ENCODE assay signal across 8 mouse cellular contexts in the genomic region with DNA sequence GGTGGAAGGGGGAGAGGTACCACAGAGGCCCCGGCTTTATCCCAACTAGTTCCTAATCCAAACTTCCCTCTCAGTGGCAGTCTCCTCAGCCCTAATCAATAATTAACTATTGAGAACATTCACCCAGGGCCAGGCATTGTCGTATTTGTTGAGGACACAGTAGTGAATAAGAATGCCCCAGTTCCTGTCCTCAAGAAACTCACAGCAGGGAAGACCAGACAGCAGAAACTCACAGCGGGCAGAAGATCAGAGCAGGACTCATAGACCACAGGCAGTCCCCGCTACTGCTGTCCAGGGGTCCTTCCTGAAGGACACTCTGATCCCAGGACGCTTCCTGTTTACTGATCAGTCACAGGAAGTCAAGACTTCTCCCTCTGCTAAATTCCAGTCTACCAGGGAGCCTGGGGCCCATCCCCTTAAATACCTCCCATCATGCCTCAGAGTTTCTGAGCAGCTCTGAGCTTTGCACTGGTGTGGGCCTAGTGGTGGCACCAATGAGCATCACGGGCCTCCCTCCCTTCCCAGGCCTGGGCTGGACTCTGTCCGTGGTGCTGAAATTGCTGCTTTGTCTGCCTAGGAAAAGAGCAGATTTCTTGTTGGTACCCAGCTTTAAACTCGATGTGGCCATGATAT. TPM values are rescaled to one million over a fixed set of nuclear protein-coding genes. Genes with fewer than 3 reads are reported as not detected.
A peak's percentile ranks its signal among the peaks of the same experiment; 100 is the strongest.
DNase-seq lines count a peak whose midpoint lies in the region; ATAC-seq and TF ChIP-seq lines count a peak whose summit lies in the region.

No protein-coding gene starts in this region.

- no peaks in the 10 kb centered on the region for H3K9me3 ChIP-seq in MEL (replicated peaks; ENCODE audit: insufficient read depth, low read length)
- H3K9me3 ChIP-seq in embryonic facial prominence, embryonic 11.5 days (replicated peaks; ENCODE audit: control insufficient read depth, low read length) = no peaks in the 10 kb centered on the region
- no peaks in the 10 kb centered on the region for H3K9me3 ChIP-seq in midbrain, postnatal 0 days (ENCODE audit: low read length)

- WGBS in embryonic facial prominence, embryonic 11.5 days = 5% methylated on average over 8 of the region's 8 CpGs
- 14% methylated on average over 8 of the region's 8 CpGs for WGBS in midbrain, postnatal 0 days

- no peaks in the 10 kb centered on the region for H3K36me3 ChIP-seq in MEL (ENCODE audit: control insufficient read depth in 1 of 2, insufficient read depth in 2 of 2, low read length in 2 of 2)
- no peaks in the 10 kb centered on the region for H3K36me3 ChIP-seq in embryonic facial prominence, embryonic 11.5 days (replicated peaks; ENCODE audit: control insufficient read depth, insufficient read depth, low read depth, low read length)
- no peaks in the 10 kb centered on the region for H3K36me3 ChIP-seq in midbrain, postnatal 0 days (ENCODE audit: insufficient read depth, low read length)

- H3K4me2 ChIP-seq in embryonic facial prominence, embryonic 11.5 days (ENCODE audit: low read depth, low read length) = no peak overlapping the region
- no peak overlapping the region for H3K4me2 ChIP-seq in midbrain, postnatal 0 days (ENCODE audit: low read depth, low read length, poor library complexity, severe bottlenecking)

- H3K4me1 ChIP-seq in MEL (ENCODE audit: control insufficient read depth in 1 of 2, insufficient read depth in 2 of 2, low read length in 2 of 2) = no peaks in the 10 kb centered on the region
- H3K4me1 ChIP-seq in embryonic facial prominence, embryonic 11.5 days (ENCODE audit: control insufficient read depth, insufficient read depth, low read length) = no peaks in the 10 kb centered on the region
- H3K4me1 ChIP-seq in midbrain, postnatal 0 days (ENCODE audit: insufficient read depth, low read length) = no peaks in the 10 kb centered on the region

- no peak overlapping the region for H3K4me3 ChIP-seq in MEL (ENCODE audit: control insufficient read depth in 1 of 2, insufficient read depth in 1 of 2, low read depth in 2 of 2, low read length in 2 of 2)
- no peak overlapping the region for H3K4me3 ChIP-seq in embryonic facial prominence, embryonic 11.5 days (ENCODE audit: low read depth, low read length)
- H3K4me3 ChIP-seq in midbrain, postnatal 0 days (ENCODE audit: low read depth, low read length) = no peak overlapping the region

- peak; percentile 74 for DNase-seq in heart, adult 11 months
- DNase-seq in heart, postnatal 25 days (ENCODE audit: low spot score) = no peak
- DNase-seq in MEL (ENCODE audit: low read depth, low spot score) = peak; percentile 50
- peak; percentile 94 for DNase-seq in embryonic facial prominence, embryonic 11.5 days (ENCODE audit: low spot score)
- DNase-seq in kidney, postnatal 14 days = peak; percentile 71
- peak; percentile 69 for DNase-seq in midbrain, postnatal 0 days (ENCODE audit: low spot score)
- no peak for DNase-seq in natural killer cell, adult 2 months (ENCODE audit: low spot score in 2 of 2)

- TF ChIP-seq RAD21 in MEL (IDR thresholded peaks at IDR 0.05; ENCODE audit: low read depth, low read length) = no peak

- ATAC-seq in embryonic facial prominence, embryonic 11.5 days (replicated peaks; ENCODE audit: insufficient number of reproducible peaks, low FRiP score, low TSS enrichment, low read depth) = no peak
- ATAC-seq in midbrain, postnatal 0 days (ENCODE audit: low FRiP score) = no peak
- no peak for ATAC-seq in erythroblast, adult 5-6 weeks (replicated peaks; ENCODE audit: low FRiP score, poor library complexity, severe bottlenecking)

- peak in 1 of 3 experiments; percentile 18; a peak in 1 of 6 replicates for TF ChIP-seq CTCF in MEL (IDR thresholded peaks at IDR 0.05 in 2 of 3, conservative IDR thresholded peaks at IDR 0.05 in 1 of 3; ENCODE audit: control insufficient read depth in 1 of 3, insufficient read depth in 1 of 3, low read depth in 2 of 3, low read length in 3 of 3, poor library complexity in 1 of 3, severe bottlenecking in 1 of 3)
- TF ChIP-seq CTCF in midbrain, postnatal 0 days (IDR thresholded peaks at IDR 0.05) = peak; percentile 30

- no peak overlapping the region for H3K27ac ChIP-seq in MEL (ENCODE audit: control insufficient read depth, low read depth, low read length)
- no peak overlapping the region for H3K27ac ChIP-seq in embryonic facial prominence, embryonic 11.5 days (replicated peaks; ENCODE audit: low read depth, low read length)
- no peak overlapping the region for H3K27ac ChIP-seq in midbrain, postnatal 0 days (ENCODE audit: low read depth, low read length)

- no peak for TF ChIP-seq POLR2A in MEL (IDR thresholded peaks at IDR 0.05; ENCODE audit: control insufficient read depth in 1 of 2, insufficient read depth in 1 of 2, low read depth in 1 of 2, low read length in 2 of 2, poor library complexity in 1 of 2)

- H3K27me3 ChIP-seq in MEL (ENCODE audit: control insufficient read depth in 1 of 2, insufficient read depth in 2 of 2, low read length in 2 of 2) = no peaks in the 10 kb centered on the region; a peak in 1 of 4 replicates
- H3K27me3 ChIP-seq in embryonic facial prominence, embryonic 11.5 days (ENCODE audit: control insufficient read depth, insufficient read depth, low read length) = no peaks in the 10 kb centered on the region
- no peaks in the 10 kb centered on the region for H3K27me3 ChIP-seq in midbrain, postnatal 0 days (ENCODE audit: insufficient read depth, low read length)

- H3K9ac ChIP-seq in MEL (ENCODE audit: control insufficient read depth, low read depth, low read length, poor library complexity, severe bottlenecking) = no peak overlapping the region
- no peak overlapping the region for H3K9ac ChIP-seq in embryonic facial prominence, embryonic 11.5 days (replicated peaks; ENCODE audit: low read length)
- no peak overlapping the region for H3K9ac ChIP-seq in midbrain, postnatal 0 days (replicated peaks; ENCODE audit: low read length, poor library complexity, severe bottlenecking)

- no peaks in the 10 kb centered on the region for H3K79me2 ChIP-seq in MEL (ENCODE audit: control insufficient read depth, insufficient read depth, low read length, poor library complexity)

- intact Hi-C loops in heart, postnatal 25 days (cut with DNase I) = no loop called here

- no peak for TF ChIP-seq EP300 in MEL (IDR thresholded peaks at IDR 0.05; ENCODE audit: low read depth in 1 of 2, low read length in 2 of 2)

TF ChIP-seq in MEL, 35 proteins besides CTCF, POLR2A, EP300 and RAD21:
- no peak for TF ChIP-seq MXI1 (IDR thresholded peaks at IDR 0.05; ENCODE audit: low read depth, low read length)
- 0 out of 2 replicates have a peak, but pooled peaks have one; percentile 13 for TF ChIP-seq SMC3 (IDR thresholded peaks at IDR 0.05; ENCODE audit: low read depth, low read length)

RNA-seq across cellular contexts. Expression of a gene that starts 45.6 kb away (rescaled TPM):
- total RNA-seq in heart, postnatal 25 days (2021) = 1 to 10 TPM; 3.0 to 3.6 TPM
- total RNA-seq in MEL (2012; rRNA removed) = 3.8 and 3.9 TPM in 2 replicates
- 1 to 10 TPM in 1 of 2 experiments, not detected in 1; 6.2 TPM for polyA plus RNA-seq in MEL (2012; ENCODE audit: insufficient read depth in 1 of 2, insufficient read length in 2 of 2, low read depth in 1 of 2, low replicate concordance in 2 of 2, missing spikeins in 1 of 2)
- polyA plus RNA-seq in embryonic facial prominence, embryonic 11.5 days (2014; fragmentation: Nextera tagmentation; extraction: Ambion mirVana) = 4.8 and 5.3 TPM in 2 replicates
- 64.7 and 71.6 TPM in 2 replicates for total RNA-seq in midbrain, postnatal 0 days (2014; rRNA removed)
- polyA plus RNA-seq in midbrain, postnatal 0 days (2015; fragmentation: Nextera tagmentation; extraction: Ambion mirVana) = 14.9 and 15.4 TPM in 2 replicates
- total RNA-seq in erythroblast, adult 5-6 weeks (2015; ENCODE audit: low replicate concordance) = 0.19 and 1.5 TPM in 2 replicates
- not detected in 2 replicates for total RNA-seq in erythroblast, adult 5-6 weeks (2017; ENCODE audit: low replicate concordance)

Comparison
In these comparisons a context has a peak if more than half of its experiments do, and no peak if none do; other contexts are left out.
1. DNase-seq: peak in heart, adult 11 months (single experiment), MEL (single experiment), embryonic facial prominence, embryonic 11.5 days (single experiment), kidney, postnatal 14 days (single experiment) and midbrain, postnatal 0 days (single experiment); none in heart, postnatal 25 days (single experiment) and natural killer cell, adult 2 months (0 of 2).
2. RNA of a gene that starts 45.6 kb away (total RNA-seq): 64.7 to 71.6 TPM in midbrain, postnatal 0 days; 3.8 to 3.9 TPM in MEL, 3.0 to 3.6 TPM in heart, postnatal 25 days and 0.19 to 1.5 TPM in erythroblast, adult 5-6 weeks; every median in the first group is over 10 times any median in the second.